Mouse (Mus musculus) brain, embryonic 18.5 days (tissue): ENCODE results near the gene Aldh3b2.

Source experiments
- DNase-seq: peaks from one replicate; pipeline ENCODE4 v3.0.0-alpha.2; 2012; ENCODE audit warnings: low read depth, low spot score

The Aldh3b2 gene

DNA sequence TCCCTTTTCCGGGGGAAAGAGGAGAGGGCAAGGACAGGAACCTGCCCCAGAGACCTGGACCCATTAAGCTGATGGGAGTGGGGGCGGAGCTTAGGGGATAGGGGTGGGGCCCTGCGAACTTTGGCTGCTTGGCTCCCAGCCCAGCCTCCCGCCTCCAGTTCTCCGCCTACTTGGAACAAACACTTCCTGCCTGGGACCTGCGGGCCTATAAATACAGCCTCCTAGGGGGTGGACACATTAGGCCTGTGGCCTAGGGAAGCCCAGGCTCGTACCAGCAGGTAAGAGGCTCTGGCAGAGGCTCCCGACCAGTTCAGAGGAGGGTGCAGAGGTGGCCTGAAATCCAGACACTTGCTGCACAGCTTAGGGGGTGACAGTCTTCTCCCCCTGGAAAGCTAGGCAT lies 14.2 kb downstream of the Aldh3b2 start, which contains the start of gene Acy3:
Gene Acy3 (plus strand): TSS at position 237 of the 400 bp plus-strand sequence.
- DNase-seq: no peak

DNA sequence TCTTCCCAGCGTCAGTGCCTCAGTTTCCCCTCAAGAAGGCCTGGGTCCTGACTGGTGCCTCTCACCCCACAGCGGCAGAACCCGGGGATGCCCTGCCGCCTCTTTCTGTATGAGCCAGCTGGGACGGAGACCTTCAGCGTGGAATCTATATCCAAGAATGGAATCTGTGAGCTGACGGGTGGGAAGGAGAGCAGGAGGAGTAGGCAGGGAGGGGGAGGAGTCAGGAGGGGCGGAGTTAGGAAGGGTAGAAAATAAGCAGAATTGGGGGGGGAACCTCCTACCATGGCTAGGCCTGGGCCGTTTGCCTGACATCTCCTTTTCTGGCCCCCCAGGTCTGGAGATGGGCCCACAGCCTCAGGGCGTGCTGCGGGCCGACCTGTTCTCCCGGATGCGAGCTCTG lies 15.9 kb downstream of the Aldh3b2 start:
- no peak for DNase-seq

DNA sequence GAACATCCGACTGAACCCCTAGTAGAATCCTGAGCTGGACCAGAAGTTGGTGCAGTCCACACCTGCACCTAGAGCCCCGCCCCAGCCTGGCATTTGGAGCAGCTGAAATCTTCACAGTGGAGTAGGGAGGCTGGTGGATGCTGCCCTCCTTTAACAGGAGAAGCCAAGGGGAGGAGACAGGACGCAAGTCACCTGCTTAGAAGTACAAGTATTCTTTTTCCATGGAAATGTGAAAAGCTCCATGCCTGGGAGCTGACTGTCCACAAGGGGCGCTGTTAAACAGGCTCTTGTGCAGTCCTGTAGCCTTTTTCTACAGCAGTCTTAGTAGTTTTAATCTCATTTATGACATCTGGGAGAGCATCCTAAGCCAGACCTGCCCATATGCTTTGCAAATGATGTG lies 16.6 kb downstream of the Aldh3b2 start:
- no peak for DNase-seq

DNA sequence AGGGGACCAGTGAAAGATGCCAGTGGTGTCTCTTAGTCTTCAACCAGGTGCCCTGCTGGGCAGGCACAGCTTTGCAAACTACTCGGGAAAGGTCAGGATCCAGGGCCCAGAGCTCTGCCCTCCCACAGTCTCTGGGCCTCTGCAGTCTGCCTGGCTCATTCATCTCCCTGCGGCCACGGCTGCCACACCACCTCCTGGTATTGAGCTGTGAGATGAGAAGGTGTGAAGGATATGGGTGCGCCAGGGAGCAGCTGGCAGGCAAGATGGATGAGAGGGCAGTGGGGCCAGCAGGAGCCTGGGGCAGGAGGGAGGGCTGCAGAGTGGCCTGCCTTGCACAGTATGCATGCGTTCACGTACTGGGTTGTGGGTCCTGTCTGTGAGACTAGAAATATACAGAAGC lies 18.7 kb downstream of the Aldh3b2 start:
- no peak for DNase-seq

DNA sequence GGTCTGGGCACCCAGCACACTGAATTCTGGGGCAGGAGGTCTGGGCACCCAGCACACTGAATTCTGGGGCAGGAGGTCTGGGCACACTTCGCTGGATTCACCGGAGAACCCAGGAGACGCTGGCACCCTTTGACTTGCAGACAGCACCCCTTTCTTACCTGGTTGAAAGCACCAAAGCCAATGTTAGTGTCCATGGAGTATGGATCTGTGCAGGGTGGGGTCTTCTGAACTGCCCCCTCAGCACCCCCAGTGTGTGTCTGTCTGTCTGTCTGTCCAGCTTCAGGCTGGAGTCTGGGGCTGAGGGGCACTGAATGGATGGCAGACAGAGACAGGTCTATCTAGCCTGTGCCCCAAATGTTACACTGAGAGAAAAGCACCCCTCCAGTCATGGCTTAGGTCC lies 19.4 kb downstream of the Aldh3b2 start:
- DNase-seq: no peak

DNA sequence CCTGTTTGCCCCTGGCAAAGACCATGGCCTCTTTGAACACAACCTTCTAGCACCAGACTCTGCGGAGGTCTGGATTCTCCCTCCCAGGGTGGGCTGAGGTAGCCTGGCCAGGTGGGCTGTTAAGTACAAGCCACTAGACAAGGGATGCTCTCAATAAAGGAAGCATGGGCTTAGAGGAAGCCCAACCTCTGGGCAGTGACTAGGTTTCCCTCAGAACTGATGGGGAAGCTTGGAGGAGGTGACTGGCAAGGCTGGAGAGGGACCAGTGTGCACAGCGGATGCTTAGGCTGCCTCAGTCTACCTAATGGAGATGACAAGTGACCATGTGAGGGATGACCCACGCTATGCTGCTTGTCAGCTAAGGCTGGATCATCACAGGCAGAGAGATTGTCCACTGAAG lies 19.8 kb downstream of the Aldh3b2 start:
- DNase-seq: no peak

DNA sequence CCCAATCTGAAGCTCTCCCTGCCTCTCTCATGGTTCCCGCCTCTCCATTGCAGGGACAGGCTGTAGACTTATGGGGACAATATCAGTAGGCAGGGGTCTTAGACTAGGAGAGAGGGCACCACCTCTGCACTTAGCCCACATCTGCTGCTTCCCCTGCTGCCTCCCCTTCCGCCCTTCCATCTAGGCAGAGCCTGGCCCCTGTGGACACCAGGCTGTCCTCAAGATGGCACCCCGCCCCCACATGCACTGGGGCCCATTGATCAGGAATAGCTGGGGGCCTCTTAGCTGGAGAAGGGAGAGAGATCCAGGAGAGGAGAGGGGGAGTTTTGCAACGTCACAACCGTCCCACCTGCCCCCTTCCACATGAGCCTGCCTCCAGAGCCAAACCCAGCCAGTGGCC lies 20.3 kb downstream of the Aldh3b2 start, which contains the start of gene Tbx10:
Gene Tbx10 (plus strand): TSS at position 337 of the 400 bp plus-strand sequence.
- DNase-seq: no peak

DNA sequence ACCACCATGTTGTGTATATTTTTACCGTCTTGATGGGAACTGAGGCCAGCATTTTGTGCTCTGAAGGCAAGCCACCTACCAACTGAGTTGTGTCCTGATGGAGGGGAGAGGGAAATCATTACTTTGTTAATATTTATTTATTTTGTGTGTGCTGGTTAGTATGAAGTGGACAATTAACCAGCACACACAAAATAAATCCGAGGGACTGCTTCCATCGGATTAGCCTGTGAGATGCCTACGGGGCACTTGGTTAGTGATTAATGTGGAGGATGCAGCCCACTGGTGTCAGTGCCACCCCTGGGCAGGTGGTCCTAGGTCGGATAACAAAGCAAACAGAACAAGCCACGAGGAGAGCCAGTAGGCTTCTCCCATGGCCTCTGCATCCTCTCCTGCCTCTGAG lies 22.8 kb downstream of the Aldh3b2 start:
- DNase-seq: no peak

DNA sequence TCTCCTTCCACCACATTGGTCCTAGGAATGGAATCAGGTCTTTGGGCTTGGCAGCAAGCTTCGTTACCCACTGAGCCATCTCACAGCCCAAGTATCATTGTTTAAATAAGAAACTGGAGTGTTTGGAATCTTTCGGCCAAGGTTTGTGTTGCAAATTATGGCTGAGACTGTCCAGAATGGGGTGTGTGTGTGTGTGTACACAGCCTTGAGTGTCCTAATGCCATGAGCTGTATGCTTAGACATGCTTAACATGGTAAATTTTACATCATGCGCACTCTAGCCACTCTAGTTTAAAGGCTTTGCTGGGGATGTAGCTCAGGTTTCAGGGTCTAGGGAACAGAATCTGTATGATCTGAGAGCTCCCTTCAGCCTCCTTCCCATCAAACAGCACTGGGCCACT lies 23.4 kb downstream of the Aldh3b2 start:
- DNase-seq: no peak

DNA sequence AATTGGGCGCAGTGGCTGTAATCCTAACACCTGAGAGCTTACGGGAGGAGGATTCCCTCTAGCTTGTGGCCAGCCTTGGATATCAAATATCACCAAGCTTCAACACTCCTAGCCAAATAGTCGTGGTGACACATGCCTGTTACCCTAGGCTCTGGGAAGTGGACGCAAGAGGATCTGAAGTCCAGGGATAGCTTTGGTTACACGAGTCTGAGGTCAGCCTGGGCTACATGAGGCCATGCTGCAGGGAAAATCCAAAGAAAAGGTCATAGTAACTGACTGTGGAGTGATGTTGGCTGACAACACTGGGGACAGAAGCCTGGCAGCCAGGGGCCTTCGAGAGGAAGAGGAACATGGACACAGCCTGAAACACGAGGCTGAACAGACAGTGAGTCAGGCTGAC lies 24.0 kb downstream of the Aldh3b2 start:
- DNase-seq: no peak

DNA sequence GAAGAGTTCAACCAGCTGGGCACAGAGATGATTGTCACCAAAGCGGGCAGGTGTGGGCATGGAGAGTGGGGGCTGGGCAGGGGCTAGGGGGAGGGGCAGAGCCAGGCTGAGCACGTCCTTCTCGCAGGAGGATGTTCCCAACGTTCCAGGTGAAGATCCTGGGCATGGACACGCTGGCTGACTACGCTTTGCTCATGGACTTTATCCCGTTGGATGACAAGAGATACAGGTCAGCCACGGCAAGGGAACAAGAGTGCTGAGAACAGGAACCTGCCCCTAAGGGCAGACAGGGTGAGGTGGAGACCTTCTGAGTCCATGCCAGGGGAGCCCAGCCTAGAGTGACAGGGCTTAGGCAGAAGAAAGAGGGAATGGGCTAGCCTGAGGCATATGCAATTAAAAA lies 24.6 kb downstream of the Aldh3b2 start:
- DNase-seq: no peak

DNA sequence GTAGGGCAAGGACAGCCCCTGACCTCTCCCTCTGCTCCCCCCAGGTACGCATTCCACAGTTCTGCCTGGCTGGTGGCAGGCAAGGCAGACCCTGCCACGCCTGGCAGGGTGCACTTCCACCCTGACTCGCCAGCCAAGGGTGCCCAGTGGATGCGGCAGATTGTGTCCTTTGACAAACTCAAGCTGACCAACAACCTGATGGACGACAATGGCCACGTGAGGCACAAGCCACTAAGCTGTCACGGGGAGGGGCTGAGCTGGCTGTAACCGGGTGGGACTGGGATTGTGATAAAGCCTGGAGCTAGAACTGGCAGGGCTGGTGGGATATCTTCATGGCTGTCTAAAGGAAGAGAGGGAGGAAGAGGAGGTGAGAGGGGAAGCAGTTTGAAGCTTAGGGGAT lies 25.1 kb downstream of the Aldh3b2 start:
- DNase-seq: no peak

DNA sequence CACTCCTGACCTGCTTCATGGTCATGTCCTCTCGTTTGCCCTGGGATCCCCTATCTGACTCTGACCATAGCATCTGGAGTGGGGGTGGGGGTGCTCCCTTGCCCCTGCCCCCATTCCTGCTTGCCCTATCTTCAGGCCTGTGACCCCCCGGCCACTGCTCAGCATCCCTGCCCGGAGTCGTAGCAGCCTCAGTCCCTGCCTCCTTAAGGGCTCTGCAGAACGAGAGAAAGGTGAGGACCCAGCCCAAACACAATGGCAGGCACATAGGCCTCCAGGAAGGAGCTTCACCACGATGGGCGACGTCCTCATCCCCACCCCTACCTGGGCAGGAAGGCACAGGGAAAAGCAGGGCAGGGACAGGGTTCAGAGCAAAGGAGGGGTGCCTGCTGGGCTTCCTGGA lies 26.2 kb downstream of the Aldh3b2 start:
- DNase-seq: no peak

DNA sequence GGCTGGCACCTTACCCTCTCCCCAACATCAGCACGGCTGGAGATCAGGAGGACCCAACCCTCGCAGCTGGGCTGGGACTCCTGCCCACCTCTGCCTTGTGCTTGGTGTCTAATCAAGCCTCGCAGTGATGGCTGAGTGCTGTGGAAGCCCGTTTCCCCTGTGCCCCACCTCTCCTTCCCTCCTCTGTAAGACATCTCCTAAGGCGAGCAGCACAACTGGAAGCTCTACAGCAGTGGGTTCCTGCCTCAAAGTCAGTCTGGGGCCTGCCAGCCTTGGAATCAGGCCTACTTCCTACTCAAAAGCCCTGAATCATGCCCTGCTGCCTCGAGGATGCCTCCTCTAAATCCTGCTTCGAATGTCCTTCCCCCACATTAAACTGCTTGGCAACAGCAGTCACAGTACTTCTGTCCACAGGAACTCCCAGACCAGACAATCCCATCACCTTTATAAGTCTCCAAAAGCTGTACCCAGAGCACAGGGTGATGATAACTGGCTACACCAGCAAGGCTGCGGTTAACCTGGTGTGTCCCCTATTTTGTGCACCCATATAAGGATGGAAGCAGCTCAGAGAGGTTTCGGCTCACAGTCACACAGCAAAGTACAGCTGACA lies 27.1 kb downstream of the Aldh3b2 start:
- no peak for DNase-seq

DNA sequence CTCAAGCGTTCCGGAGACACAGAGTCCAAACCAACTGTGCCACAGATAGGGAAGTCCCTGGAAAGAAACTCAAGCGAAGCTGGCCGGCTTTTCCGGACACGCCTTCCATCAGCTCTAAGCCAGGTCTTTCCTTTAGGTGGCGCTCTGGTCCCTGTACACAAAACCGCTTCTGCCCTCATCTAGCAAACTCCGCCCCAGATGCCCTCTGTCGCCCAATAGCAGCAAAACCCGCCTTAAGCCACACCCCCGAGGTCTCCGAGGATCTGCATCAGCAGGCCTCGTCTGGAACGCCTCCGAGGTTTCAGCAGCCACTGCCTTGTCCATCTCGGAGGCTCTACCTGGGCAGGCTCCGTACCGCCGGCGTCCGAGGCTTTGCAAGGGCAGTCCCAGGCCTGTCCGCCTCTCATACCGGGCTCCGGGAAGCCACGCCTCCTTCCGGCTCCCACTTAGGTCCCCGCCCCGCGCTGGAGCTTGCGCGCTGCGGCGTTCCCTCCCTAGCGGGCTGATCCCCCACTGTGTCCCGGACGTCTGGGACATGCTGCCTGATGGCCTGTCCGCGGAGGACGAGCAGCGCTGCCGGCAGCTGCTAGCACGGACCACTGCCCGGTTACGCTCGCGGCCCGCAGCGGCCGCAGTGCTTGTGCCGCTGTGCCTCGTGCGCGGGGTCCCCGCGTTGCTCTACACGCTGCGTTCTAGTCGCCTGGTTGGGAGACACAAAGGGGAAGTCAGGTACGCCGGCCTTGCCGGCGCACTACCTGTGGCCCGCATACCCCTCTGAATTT lies 28.2 kb downstream of the Aldh3b2 start, which contains the start of the genes Nudt8 and Gm49405:
Gene Nudt8 (plus strand): TSS at position 462 of the 782 bp plus-strand sequence.
Gene Gm49405 (plus strand): TSS at position 508 of the 782 bp plus-strand sequence.
- DNase-seq: peak; percentile 94

DNA sequence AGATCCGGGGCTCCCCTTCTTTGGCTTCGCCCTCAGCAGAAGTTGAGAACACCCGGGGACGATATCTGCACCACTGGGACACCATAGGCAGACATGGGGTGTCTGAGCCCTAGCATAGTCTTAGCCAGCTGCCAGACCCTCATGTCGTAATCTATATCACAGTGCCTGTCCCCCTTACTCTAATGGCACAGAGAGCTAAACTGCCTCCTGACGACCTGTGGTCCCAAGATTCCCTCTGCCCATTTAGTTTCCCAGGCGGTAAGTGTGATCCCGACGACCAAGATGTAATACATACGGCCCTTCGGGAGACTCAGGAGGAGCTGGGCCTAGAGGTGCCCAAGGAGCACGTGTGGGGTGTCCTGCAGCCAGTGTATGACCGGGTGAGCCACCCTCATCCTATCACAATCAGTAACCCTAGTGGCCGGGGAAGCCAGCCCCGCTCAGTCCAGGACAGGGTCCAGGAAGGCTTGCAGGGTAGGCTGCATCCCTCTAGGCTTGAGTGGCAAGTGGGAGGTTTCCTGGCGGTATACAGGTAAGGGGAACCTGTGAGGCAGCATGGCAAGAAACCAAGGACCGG lies 28.9 kb downstream of the Aldh3b2 start:
- DNase-seq: no peak

DNA sequence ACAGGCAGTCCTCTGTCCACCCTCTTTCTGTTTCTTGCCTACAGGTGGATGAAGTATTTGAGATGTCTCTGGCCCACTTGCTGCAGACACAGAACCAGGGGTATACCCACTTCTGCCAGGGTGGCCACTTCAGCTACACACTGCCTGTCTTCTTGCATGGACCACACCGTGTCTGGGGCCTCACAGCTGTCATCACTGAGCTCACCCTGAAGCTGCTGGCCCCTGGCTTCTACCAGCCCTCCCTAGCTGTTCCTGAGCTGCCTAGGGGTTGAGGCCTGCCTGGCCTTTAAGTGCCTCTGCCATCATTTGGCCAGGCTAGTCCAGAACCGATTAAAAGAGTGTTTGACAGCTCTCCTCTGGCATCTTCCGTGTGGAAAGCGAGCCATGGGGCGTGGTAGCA lies 29.6 kb downstream of the Aldh3b2 start:
- no peak for DNase-seq

DNA sequence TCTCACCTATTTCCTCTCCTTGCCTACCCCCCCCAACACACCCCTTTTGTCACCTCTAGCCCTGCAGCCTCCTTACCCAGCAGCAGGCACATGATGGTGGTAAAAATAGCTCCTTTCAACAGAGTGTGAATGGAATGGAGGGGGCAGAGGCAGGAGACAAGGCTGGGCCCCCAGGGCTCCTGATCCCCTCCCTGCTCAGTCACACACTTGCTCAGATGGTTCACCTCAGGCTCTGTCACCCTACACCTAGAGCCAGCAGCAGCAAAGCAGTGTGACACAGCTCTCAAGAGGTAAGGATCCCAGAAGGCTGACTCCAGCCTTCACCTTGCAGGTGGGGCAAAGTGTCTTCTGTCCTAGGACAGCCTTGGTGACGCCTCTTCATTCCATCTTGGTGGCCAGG lies 31.0 kb downstream of the Aldh3b2 start, which contains the start of gene Doc2g:
Gene Doc2g (plus strand): TSS at position 202 of the 400 bp plus-strand sequence.
- no peak for DNase-seq

DNA sequence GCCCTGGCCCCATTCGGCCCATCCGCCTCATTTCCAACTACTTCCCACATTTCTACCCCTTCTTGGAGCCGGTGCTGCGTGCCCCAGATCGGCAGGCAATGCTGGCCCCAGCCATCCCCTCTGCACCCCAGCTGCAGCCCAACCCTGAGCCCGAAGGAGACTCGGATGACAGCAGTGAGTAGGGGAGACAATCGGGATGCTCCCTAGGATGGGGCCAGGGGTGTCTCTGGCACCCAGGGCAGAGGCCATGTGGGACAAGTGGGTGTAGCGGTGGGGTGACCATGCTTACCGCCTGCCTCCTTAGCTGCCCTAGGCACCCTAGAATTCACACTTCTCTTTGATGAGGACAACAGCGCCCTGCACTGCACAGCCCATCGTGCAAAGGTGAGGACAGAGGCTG lies 31.5 kb downstream of the Aldh3b2 start:
- DNase-seq: no peak

DNA sequence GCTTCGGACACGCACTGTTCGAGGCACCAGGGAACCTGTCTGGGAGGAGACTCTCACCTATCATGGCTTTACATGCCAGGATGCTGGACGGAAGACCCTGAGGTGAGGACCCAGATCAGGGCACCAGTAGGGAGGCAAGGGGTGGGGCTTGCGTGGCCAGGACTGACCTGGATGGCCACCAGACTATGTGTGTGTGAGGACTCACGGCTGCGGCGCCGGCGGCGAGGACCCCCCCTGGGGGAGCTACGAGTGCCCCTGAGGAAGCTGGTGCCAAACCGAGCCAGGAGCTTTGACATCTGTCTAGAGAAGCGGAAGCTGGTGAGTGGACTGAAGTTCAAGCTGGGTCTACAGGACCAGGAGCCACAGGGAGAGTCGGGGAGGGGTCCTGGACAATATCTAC lies 32.2 kb downstream of the Aldh3b2 start:
- no peak for DNase-seq

DNA sequence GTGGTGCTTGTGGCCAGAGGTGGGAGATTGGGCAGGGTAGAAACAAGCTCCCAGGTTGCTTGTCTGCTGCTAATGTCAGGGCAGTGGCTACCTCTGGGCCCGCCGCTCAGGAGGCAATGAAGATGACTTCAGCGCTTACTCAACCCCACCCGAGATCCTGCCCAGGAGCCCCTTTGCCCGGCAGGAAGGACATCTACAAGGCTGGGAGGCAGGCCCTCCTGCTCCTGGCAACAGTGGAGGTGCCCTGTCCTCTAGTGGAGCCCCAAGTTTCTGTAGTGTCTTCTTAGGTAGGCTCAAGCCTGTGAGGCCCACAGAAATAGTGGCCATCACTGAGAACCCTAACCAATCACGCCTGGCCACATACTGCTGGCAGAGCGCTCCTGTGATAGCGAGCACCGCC lies 33.0 kb downstream of the Aldh3b2 start:
- no peak for DNase-seq

DNA sequence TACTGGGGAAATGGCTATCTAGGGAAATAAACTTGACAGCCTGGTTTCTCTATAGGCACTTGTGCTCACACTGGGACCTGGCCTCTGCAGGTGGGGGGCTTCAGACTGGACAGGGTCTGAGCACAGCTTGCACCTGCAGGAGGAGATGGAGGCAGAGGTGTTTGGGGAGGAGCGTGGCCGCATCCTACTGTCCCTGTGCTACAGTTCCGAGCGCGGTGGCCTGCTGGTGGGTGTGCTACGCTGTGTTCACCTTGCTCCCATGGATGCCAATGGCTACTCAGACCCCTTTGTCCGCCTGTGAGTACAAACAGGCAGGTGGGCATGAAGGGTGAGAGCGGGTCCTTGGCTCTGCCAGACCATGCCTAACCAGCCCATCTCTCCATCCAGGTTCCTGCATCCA lies 33.8 kb downstream of the Aldh3b2 start:
- no peak for DNase-seq

DNA sequence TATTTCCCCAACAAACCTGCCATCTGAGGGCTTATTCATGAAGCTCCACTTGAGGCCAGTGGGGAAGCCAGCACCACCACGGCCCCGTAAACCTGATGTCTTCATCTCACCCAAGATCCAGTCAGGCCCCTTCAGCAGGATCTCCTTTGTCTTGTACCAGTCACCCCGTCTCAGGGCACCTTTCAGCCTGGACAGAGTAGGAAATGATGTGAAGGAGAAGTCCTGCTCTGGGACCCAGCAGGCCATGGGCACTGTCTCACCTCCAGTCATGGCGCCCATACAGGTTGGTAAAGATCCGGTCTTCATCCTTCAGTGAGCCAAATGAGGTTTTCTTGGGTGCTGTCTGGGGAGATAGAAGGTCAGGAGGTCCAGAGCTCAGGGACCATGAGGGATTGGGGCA lies 39.0 kb downstream of the Aldh3b2 start:
- DNase-seq: no peak
